Mouse (Mus musculus) lung, embryonic 15.5 days (tissue): ENCODE results near the gene Phf2. TPM values are rescaled to one million over a fixed set of nuclear protein-coding genes. Genes with fewer than 3 reads are reported as not detected.
A peak's percentile ranks its signal among the peaks of the same experiment; 100 is the strongest.

Source experiments
- ATAC-seq: fragments of 200-750 bp; cut with Nextera tagmentation; 2 replicates; pipeline ENCODE4 v1.8.0; 2017; ENCODE audit warnings: moderate number of reproducible peaks, borderline replicate concordance; ENCODE audit not compliant: low FRiP score, low TSS enrichment; ENCODE audit errors: extremely low read depth
- H3K27ac ChIP-seq: fragments of 300-500 bp; sonication (generic); 2 replicates; pipeline ENCODE4 v1.5.1; 2015; ENCODE audit warnings: moderate library complexity, mild to moderate bottlenecking, inconsistent platforms
- H3K27me3 ChIP-seq: fragments of 300-500 bp; sonication (generic); 2 replicates; pipeline ENCODE4 v1.6.1; 2015; ENCODE audit warnings: inconsistent platforms
- H3K36me3 ChIP-seq: fragments of 300-500 bp; sonication (generic); 2 replicates; pipeline ENCODE4 v1.6.1; 2015; ENCODE audit warnings: inconsistent platforms
- H3K4me1 ChIP-seq: fragments of 300-500 bp; sonication (generic); 2 replicates; pipeline ENCODE4 v1.6.1; 2015; ENCODE audit warnings: inconsistent platforms
- H3K4me2 ChIP-seq: fragments of 300-500 bp; sonication (generic); 2 replicates; pipeline ENCODE4 v1.6.1; 2015; ENCODE audit warnings: inconsistent platforms, mild to moderate bottlenecking, moderate library complexity
- H3K4me3 ChIP-seq: fragments of 300-500 bp; sonication (generic); 2 replicates; pipeline ENCODE4 v1.5.1; 2015; ENCODE audit warnings: mild to moderate bottlenecking, inconsistent platforms
- H3K9ac ChIP-seq: fragments of 300-500 bp; sonication (generic); 2 replicates; pipeline ENCODE4 v1.6.1; 2015; ENCODE audit warnings: inconsistent platforms
- H3K9me3 ChIP-seq: fragments of 300-500 bp; sonication (generic); 2 replicates; pipeline ENCODE4 v1.6.1; 2016; ENCODE audit warnings: inconsistent platforms
- WGBS: fragments of 180-500 bp; shearing (Covaris S2); methylation state at CpG from one replicate; pipeline ENCODE4 v1.1.7; 2015; 5-methylcytosine and 5-hydroxymethylcytosine counted together
- polyA plus RNA-seq: library from polyadenylated mRNA; unstranded; fragments of >200 nt; fragmentation: Nextera tagmentation; extraction: Ambion mirVana; gene quantifications from 2 replicates; pipeline ENCODE4 v1.2.1, GENCODE M21; 2015

The Phf2 gene
- polyA plus RNA-seq, 1 experiment from 2014 or later: 8.3 TPM

- no peak overlapping the region for H3K4me2 ChIP-seq
- H3K36me3 ChIP-seq: no peaks in the 10 kb centered on the region
- H3K9me3 ChIP-seq: no peaks in the 10 kb centered on the region
- H3K9ac ChIP-seq: no peak overlapping the region
- H3K4me1 ChIP-seq: peaks cover 70% of the 10 kb centered on the region
- WGBS: 38% methylated on average over 3 of the region's 3 CpGs
- H3K4me3 ChIP-seq: no peak overlapping the region
- no peak for ATAC-seq
- no peaks in the 10 kb centered on the region for H3K27me3 ChIP-seq
- no peak overlapping the region for H3K27ac ChIP-seq
These were observed 17.0 kb downstream of the Phf2 start for GRCm38 (mm10) chr13:48853947-48854346.

- Histone ChIP-seq H3K4me3 (no peak overlapping the region), H3K9ac (no peak overlapping the region), H3K27me3 (no peaks in the 10 kb centered on the region), H3K27ac (no peak overlapping the region), H3K9me3 (no peaks in the 10 kb centered on the region), H3K4me2 (no peak overlapping the region), H3K36me3 (no peaks in the 10 kb centered on the region), H3K4me1 (peaks cover 67% of the 10 kb centered on the region)
- no peak for ATAC-seq
- 28% methylated on average over 2 of the region's 2 CpGs for WGBS
These were observed 17.4 kb downstream of the Phf2 start for GRCm38 (mm10) chr13:48853475-48853874.

- Histone ChIP-seq H3K9ac (no peak overlapping the region), H3K36me3 (no peaks in the 10 kb centered on the region), H3K27me3 (no peaks in the 10 kb centered on the region), H3K4me1 (peaks cover 64% of the 10 kb centered on the region), H3K9me3 (no peaks in the 10 kb centered on the region), H3K4me3 (no peak overlapping the region), H3K27ac (no peak overlapping the region), H3K4me2 (no peak overlapping the region)
- no peak for ATAC-seq
- WGBS: 45% methylated on average over 3 of the region's 3 CpGs
These were observed 18.1 kb downstream of the Phf2 start for GRCm38 (mm10) chr13:48852859-48853258.

GRCm38 (mm10) chr13:48851719-48852118, 19.2 kb downstream of the Phf2 start:
- H3K27me3 ChIP-seq: no peaks in the 10 kb centered on the region
- H3K4me3 ChIP-seq: no peak overlapping the region
- no peaks in the 10 kb centered on the region for H3K9me3 ChIP-seq
- H3K4me1 ChIP-seq: peaks cover 53% of the 10 kb centered on the region
- no peak overlapping the region for H3K9ac ChIP-seq
- 67% methylated on average over 5 of the region's 5 CpGs for WGBS
- no peak overlapping the region for H3K4me2 ChIP-seq
- ATAC-seq: no peak
- H3K27ac ChIP-seq: no peak overlapping the region
- no peaks in the 10 kb centered on the region for H3K36me3 ChIP-seq

- H3K9ac ChIP-seq: no peak overlapping the region
- H3K4me1 ChIP-seq: peaks cover 48% of the 10 kb centered on the region
- no peaks in the 10 kb centered on the region for H3K36me3 ChIP-seq
- H3K4me2 ChIP-seq: no peak overlapping the region
- WGBS: 73% methylated on average over 8 of the region's 8 CpGs
- no peak for ATAC-seq
- H3K27me3 ChIP-seq: no peaks in the 10 kb centered on the region
- no peaks in the 10 kb centered on the region for H3K9me3 ChIP-seq
- no peak overlapping the region for H3K27ac ChIP-seq
- no peak overlapping the region for H3K4me3 ChIP-seq
These were observed 20.1 kb downstream of the Phf2 start for GRCm38 (mm10) chr13:48850771-48851170.

- Histone ChIP-seq H3K4me2 (no peak overlapping the region), H3K27me3 (no peaks in the 10 kb centered on the region), H3K9ac (no peak overlapping the region), H3K4me1 (peaks cover 43% of the 10 kb centered on the region), H3K27ac (no peak overlapping the region), H3K9me3 (no peaks in the 10 kb centered on the region), H3K36me3 (no peaks in the 10 kb centered on the region), H3K4me3 (no peak overlapping the region)
- WGBS: 82% methylated on average over 2 of the region's 2 CpGs
- no peak for ATAC-seq
These were observed 20.6 kb downstream of the Phf2 start for GRCm38 (mm10) chr13:48850326-48850725.

GRCm38 (mm10) chr13:48849155-48849554, 21.8 kb downstream of the Phf2 start:
- H3K4me1 ChIP-seq: peaks cover 34% of the 10 kb centered on the region

GRCm38 (mm10) chr13:48845308-48845707, 25.6 kb downstream of the Phf2 start:
- no peaks in the 10 kb centered on the region for H3K9me3 ChIP-seq
- no peak for ATAC-seq

More at GRCm38 (mm10) chr13:48849155-48849554, 21.8 kb downstream of the Phf2 start:
- no peaks in the 10 kb centered on the region for H3K27me3 ChIP-seq
- no peak overlapping the region for H3K4me3 ChIP-seq
- no peak overlapping the region for H3K9ac ChIP-seq
- ATAC-seq: 0 out of 2 replicates have a peak, but pooled peaks have one; percentile 34
- H3K36me3 ChIP-seq: no peaks in the 10 kb centered on the region
- 11% methylated on average over 3 of the region's 3 CpGs for WGBS
- no peak overlapping the region for H3K27ac ChIP-seq
- H3K4me2 ChIP-seq: no peak overlapping the region
- H3K9me3 ChIP-seq: no peaks in the 10 kb centered on the region

GRCm38 (mm10) chr13:48843530-48843929, 27.4 kb downstream of the Phf2 start:
- Histone ChIP-seq H3K36me3 (no peaks in the 10 kb centered on the region), H3K9me3 (no peaks in the 10 kb centered on the region), H3K27ac (no peak overlapping the region), H3K9ac (no peak overlapping the region), H3K27me3 (no peaks in the 10 kb centered on the region), H3K4me2 (no peak overlapping the region), H3K4me1 (peaks cover 8% of the 10 kb centered on the region; the same call in 1 of the 2 replicates), H3K4me3 (no peak overlapping the region)
- ATAC-seq: no peak
- 65% methylated on average over 1 of the region's 1 CpGs for WGBS

More at GRCm38 (mm10) chr13:48845308-48845707, 25.6 kb downstream of the Phf2 start:
- peaks cover 18% of the 10 kb centered on the region for H3K4me1 ChIP-seq
- H3K36me3 ChIP-seq: no peaks in the 10 kb centered on the region
- no peak overlapping the region for H3K4me3 ChIP-seq
- H3K4me2 ChIP-seq: no peak overlapping the region
- WGBS: 27% methylated on average over 4 of the region's 4 CpGs
- H3K27ac ChIP-seq: no peak overlapping the region
- H3K27me3 ChIP-seq: no peaks in the 10 kb centered on the region
- no peak overlapping the region for H3K9ac ChIP-seq

GRCm38 (mm10) chr13:48841905-48842592, 28.9 kb downstream of the Phf2 start:
- Histone ChIP-seq H3K9ac (no peak overlapping the region), H3K4me3 (no peak overlapping the region), H3K27me3 (no peaks in the 10 kb centered on the region), H3K27ac (no peak overlapping the region), H3K4me2 (no peak overlapping the region), H3K4me1 (peaks cover 5% of the 10 kb centered on the region; the same call in 1 of the 2 replicates), H3K9me3 (no peaks in the 10 kb centered on the region), H3K36me3 (no peaks in the 10 kb centered on the region)
- no peak for ATAC-seq
- 64% methylated on average over 5 of the region's 5 CpGs for WGBS

- WGBS: 76% methylated on average over 2 of the region's 2 CpGs
- no peaks in the 10 kb centered on the region for H3K36me3 ChIP-seq
- H3K9ac ChIP-seq: no peak overlapping the region
- no peak overlapping the region for H3K4me2 ChIP-seq
- H3K4me1 ChIP-seq: peaks cover 5% of the 10 kb centered on the region; the same call in 1 of the 2 replicates
- ATAC-seq: no peak
- H3K9me3 ChIP-seq: no peaks in the 10 kb centered on the region
- H3K27me3 ChIP-seq: no peaks in the 10 kb centered on the region
- H3K4me3 ChIP-seq: no peak overlapping the region
- no peak overlapping the region for H3K27ac ChIP-seq
These were observed 32.6 kb downstream of the Phf2 start for GRCm38 (mm10) chr13:48838284-48838683.

- 42% methylated on average over 6 of the region's 6 CpGs for WGBS
- no peaks in the 10 kb centered on the region for H3K36me3 ChIP-seq
- no peaks in the 10 kb centered on the region for H3K9me3 ChIP-seq
- no peaks in the 10 kb centered on the region for H3K27me3 ChIP-seq
- H3K4me1 ChIP-seq: peaks cover 5% of the 10 kb centered on the region; the same call in 1 of the 2 replicates
- no peak for ATAC-seq
- H3K4me2 ChIP-seq: no peak overlapping the region
- no peak overlapping the region for H3K4me3 ChIP-seq
- no peak overlapping the region for H3K27ac ChIP-seq
- H3K9ac ChIP-seq: no peak overlapping the region
These were observed 33.4 kb downstream of the Phf2 start for GRCm38 (mm10) chr13:48837537-48837936.
